Mouse (Mus musculus) adrenal gland, adult 2 months (tissue): ENCODE results near the gene St6galnac4. TPM values are rescaled to one million over a fixed set of nuclear protein-coding genes. Genes with fewer than 3 reads are reported as not detected.

Experiments
- DNase-seq: peaks from one replicate; pipeline ENCODE4 v3.0.0; 2021
- long read RNA-seq: library from polyadenylated mRNA; stranded (forward); transcript quantifications from one replicate; pipeline ENCODE4 v2.0.0, GENCODE M21; 2021
- polyA plus RNA-seq: library from polyadenylated mRNA; depleted of rRNA; stranded (reverse); fragments of >200 nt; gene quantifications from 2 replicates; pipeline ENCODE4 v1.2.3, GENCODE M21; 2012; rRNA removed
- total RNA-seq, 2 experiments: library from RNA; stranded (reverse); gene quantifications; 2 replicates each; pipeline ENCODE4 v1.2.3; 2021

Gene St6galnac4
- total RNA-seq (10 to 100 TPM in 1 of 2 experiments, 1 to 10 TPM in 1; 5.6 to 14.5 TPM), polyA plus RNA-seq (15.4 and 18.5 TPM in 2 replicates)
- long read RNA-seq, transcript St6galnac4-201 (6 exons, 3,626 nt), result major isoform, 15 of 20 reads
- long read RNA-seq, transcript St6galnac4-204 (5 exons, 2,826 nt), result minor isoform, 5 of 20 reads
- long read RNA-seq, partial matches to known transcripts, result 0 of 20 reads
- long read RNA-seq, other reads (novel, unspliced or antisense), result 0 of 20 reads

GRCm38 (mm10) chr2:32586871-32587351, at the start of gene St6galnac4:
St6galnac4 (plus strand) TSS chr2:32587095.
- DNase-seq, result peak; percentile 94

GRCm38 (mm10) chr2:32537360-32537905, 49.5 kb upstream of the St6galnac4 start:
- DNase-seq, result peak; percentile 53

- no peak for DNase-seq
Measured at GRCm38 (mm10) chr2:32537941-32538340, 49.0 kb upstream of the St6galnac4 start.

GRCm38 (mm10) chr2:32538461-32538860, 48.4 kb upstream of the St6galnac4 start:
- DNase-seq, result no peak

- DNase-seq, result peak; percentile 31
Measured at GRCm38 (mm10) chr2:32539452-32539981, 47.4 kb upstream of the St6galnac4 start.

- DNase-seq, result no peak
Measured at GRCm38 (mm10) chr2:32541333-32541908, 45.5 kb upstream of the St6galnac4 start.

GRCm38 (mm10) chr2:32541986-32542573, 44.8 kb upstream of the St6galnac4 start:
- DNase-seq, result no peak

- DNase-seq, result no peak
Measured at GRCm38 (mm10) chr2:32543031-32543449, 43.9 kb upstream of the St6galnac4 start.

- DNase-seq, result no peak
Measured at GRCm38 (mm10) chr2:32546951-32547350, 39.9 kb upstream of the St6galnac4 start.

GRCm38 (mm10) chr2:32547380-32547779, 39.5 kb upstream of the St6galnac4 start:
- DNase-seq, result no peak

- DNase-seq, result peak; percentile 88
Measured at GRCm38 (mm10) chr2:32547964-32548739, 38.7 kb upstream of the St6galnac4 start.

- DNase-seq, result no peak
Measured at GRCm38 (mm10) chr2:32549171-32549570, 37.7 kb upstream of the St6galnac4 start.

GRCm38 (mm10) chr2:32549764-32550163, 37.1 kb upstream of the St6galnac4 start:
- DNase-seq, result peak; percentile 58

GRCm38 (mm10) chr2:32551236-32551635, 35.7 kb upstream of the St6galnac4 start:
- DNase-seq, result no peak

- no peak for DNase-seq
Measured at GRCm38 (mm10) chr2:32553592-32554148, 33.2 kb upstream of the St6galnac4 start.

GRCm38 (mm10) chr2:32555484-32555883, 31.4 kb upstream of the St6galnac4 start:
- DNase-seq, result no peak

- no peak for DNase-seq
Measured at GRCm38 (mm10) chr2:32556019-32556418, 30.9 kb upstream of the St6galnac4 start.

- no peak for DNase-seq
Measured at GRCm38 (mm10) chr2:32559570-32559969, 27.3 kb upstream of the St6galnac4 start.

GRCm38 (mm10) chr2:32566536-32567063, 20.3 kb upstream of the St6galnac4 start:
- peak; percentile 73 for DNase-seq

- peak; percentile 38 for DNase-seq
Measured at GRCm38 (mm10) chr2:32568149-32568548, 18.7 kb upstream of the St6galnac4 start.

- no peak for DNase-seq
Measured at GRCm38 (mm10) chr2:32568941-32569340, 18.0 kb upstream of the St6galnac4 start.
